Mouse (Mus musculus) small intestine, adult 2 months (tissue): ENCODE measurements around the gene Ahsg.

Experiments used
- CTCF ChIP-seq: fragments of 200-500 bp; IDR thresholded peaks from 2 replicates; pipeline ENCODE4 v1.5.1; 2012; ENCODE audit warnings: low read depth, mild to moderate bottlenecking, control low read depth, inconsistent platforms, low read length, moderate library complexity, mixed read lengths; ENCODE audit not compliant: insufficient replicate concordance, insufficient read length; ENCODE audit errors: extremely low read depth
- POLR2A ChIP-seq: fragments of 200-500 bp; IDR thresholded peaks from 2 replicates; pipeline ENCODE4 v1.6.1; 2012; ENCODE audit warnings: low read depth, mild to moderate bottlenecking, control low read depth, inconsistent platforms, low read length, moderate library complexity

- TF ChIP-seq CTCF = no peak
- TF ChIP-seq POLR2A = no peak
These were observed 21.8 kb downstream of the Ahsg start for GRCm38 (mm10) chr16:22912886-22913285.
